Mouse (Mus musculus) adrenal gland, postnatal 4 days (tissue): ENCODE measurements around the gene Tnfrsf25. TPM values are rescaled to one million over a fixed set of nuclear protein-coding genes. Genes with fewer than 3 reads are reported as not detected.
A peak's percentile ranks its signal among the peaks of the same experiment; 100 is the strongest.

Experiments used
- DNase-seq, 2 experiments: peaks; one replicate each; pipeline ENCODE4 v3.0.0; 2021 to 2022; ENCODE audit warnings: low spot score in 2 of 2, mixed read lengths in 2 of 2
- total RNA-seq, 2 experiments: library from RNA; stranded (reverse); gene quantifications; 2 replicates each; pipeline ENCODE4 v1.2.3; 2021

The Tnfrsf25 gene
- total RNA-seq, 2 experiments from 2014 or later, result 1.2 to 1.4 TPM

DNA sequence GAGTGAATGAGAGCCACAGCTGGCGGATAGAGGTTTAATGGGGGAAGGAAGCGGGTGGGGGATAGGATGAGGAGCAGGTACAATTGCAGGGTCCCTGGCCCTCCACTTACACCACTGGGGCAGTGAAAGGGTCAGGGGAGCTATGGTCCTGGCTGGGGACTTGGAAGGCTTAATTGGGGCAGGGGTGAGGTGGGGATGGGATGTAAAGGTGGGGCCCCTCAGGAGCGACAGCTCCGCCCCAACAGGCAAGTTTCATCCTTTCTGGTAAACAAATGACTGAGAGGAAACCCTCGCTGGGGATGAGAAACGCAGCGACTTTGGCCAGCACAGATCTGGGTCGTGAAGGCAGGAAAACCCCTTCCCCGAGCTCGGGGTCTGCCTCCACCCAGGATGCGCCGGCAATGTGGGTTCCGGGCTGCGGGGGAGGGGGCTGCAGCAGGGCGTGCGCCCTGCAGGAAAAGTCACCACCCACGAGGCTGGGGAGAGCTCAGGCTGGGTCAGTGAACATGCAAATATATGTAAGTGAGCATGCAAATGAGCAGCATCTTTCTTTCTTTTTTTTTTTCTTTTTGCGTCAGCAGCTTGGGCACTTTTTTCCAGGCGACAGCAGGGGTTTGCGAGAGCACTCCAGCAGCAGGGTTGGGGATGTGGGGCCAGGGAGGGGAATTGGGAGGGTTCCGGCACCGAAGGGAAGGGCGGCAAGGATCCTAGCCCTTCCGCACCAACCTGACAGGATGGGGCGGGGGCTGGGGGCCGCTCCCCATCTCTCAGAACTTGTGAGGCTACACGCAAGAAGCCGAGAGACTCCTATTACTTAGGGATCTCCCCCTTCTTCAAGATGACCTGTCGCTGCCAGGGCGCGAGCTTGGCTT lies 4.8 kb downstream of the Tnfrsf25 start:
- DNase-seq, result no peak

DNA sequence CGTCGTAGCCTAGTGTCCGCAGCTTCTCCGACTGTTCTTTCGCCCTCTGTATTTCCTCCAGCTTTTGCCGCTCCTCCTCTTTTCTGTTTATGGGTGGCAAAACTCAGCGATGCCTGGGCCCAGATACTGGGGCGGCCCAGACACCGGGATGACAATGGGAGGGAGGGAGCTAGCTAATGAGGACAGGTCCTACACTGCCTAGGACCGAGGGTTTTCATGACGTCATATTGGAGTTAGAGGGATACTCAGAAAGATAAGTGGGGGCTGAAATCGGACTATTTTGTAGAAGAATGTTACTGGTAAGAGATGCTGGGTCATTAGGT lies 5.4 kb downstream of the Tnfrsf25 start:
- DNase-seq, result no peak

DNA sequence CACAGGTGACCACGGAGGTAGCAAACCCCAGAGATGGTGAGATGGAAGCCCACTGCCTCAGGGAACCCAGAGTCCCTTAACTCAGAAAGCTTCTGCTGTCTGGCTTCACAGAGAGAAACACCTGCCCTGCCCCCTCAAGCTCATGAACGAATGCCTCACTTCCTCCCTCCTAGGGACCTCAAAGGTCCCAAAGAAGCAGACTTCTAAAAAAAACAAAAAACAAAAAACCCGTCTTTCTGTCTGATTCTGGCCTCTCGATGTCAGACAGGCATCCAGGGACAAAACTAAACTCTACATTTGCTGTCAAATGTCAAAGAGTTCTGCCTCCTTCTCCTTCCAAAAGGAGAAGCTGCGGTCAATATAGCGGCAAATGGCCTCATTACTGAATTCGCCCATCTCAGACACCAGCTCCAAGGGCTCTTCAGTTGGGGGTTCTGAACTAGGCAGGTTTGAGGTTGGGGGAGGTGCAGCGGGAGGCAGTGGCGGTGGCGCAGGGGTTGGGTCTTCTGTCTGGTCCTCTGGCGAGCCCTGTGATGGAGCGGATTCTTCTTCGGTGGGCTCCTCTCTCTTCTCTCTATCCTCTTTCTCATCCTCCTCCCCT lies 8.7 kb downstream of the Tnfrsf25 start:
- no peak for DNase-seq

DNA sequence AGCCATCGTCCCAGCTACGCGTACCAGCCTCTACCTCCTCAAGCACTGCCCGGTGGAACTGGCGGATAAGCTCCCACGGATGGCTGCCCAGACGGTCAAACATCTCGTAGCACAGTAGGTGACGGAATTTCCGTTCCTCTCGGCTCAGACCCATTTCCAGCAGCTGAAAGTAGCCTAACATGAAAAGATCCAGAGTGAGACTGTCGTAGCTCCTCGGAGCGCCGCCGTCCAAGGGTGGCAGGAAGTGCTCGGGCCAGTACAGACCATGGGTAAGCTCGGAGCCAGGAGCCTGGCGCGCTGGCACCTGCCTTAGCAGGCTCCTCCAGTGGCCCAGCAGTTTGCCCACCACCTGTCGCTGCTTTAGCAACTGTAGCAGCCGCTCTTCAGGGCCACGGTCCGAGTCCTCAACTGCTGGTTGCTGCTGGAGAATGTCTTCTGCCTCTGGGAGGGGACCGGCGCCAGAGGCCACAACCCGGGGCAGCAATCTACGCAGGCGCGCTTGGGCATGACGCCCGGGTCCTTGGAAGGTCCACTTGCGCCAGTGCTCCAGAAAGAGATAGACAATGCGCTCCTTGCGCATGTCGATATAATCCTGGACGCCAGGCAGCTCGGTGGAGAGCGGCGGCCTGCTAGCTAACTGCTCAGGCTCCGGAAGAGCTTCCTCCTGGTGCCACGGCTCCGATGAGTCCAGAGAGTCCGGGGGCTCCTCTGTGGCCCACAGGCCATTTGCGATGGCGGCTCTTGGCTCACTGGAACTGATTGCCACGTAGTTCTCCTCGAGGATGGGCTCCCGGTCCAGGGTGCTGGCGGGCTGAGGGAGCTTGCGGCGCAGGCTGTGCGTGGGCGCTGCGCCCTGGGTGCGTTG lies 9.7 kb downstream of the Tnfrsf25 start:
- DNase-seq, result no peak

DNA sequence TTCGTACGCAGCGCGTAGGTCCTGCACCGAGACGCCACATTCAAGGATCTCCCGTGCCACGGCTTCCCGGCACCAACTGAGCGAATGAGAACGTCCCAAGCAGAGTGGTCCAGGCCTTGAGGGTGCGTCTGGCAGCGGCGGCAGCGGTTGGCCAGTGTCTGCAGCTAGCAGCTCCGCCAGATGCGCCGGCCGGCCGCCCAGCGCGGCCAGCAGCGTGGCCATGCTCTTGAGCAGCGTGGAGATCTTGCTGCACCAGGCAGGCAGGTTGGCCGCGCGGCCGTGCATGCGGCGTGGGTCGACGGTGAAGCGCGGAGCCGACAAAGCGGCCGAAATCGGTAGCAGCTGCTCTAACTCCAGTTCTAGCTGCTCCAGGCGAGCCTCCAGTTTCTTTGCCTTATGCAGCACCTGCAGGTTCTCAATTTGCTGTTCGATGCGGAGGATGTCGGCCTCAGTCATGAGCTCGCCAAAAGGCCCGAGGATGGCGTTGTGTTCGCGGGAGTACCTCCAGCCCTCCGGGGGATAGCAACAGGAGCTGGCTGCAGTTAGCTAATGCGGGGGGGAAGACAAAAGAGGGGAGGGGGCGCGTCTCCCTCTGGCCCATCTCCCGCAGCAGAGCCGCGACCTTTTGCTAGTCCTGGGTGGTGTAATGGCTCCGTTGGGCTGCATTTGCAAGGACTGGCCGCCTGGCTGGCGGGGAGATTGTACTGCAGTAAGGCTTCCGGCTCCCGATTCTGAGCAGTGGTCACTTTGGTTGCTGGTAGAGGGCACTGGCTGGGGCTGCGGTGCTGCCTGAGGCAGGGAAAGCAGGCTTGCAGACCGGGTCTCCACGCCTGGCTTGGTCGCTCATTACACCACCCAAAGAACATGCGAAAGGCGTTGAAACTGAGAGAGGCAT lies 10.5 kb downstream of the Tnfrsf25 start:
- no peak for DNase-seq

DNA sequence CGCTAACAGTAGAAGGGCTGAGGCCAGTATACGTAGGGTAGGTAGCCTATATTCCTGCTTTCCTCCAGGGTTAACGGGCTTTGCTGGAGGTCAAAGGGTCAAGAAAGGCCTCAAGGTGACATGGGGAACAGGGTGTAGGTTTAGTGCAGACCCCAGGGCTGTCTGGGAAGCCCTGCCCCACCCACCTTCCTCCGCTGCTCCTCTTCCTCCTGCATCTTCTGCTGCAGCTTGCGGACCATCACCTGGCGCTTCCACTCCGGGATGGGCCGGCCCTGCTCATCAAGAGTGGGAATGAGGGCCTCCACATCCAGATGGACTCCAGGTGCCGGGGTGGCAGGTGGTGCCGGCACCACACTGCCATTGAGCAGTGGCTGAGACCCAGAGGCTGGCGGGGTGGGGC lies 12.2 kb downstream of the Tnfrsf25 start:
- no peak for DNase-seq

DNA sequence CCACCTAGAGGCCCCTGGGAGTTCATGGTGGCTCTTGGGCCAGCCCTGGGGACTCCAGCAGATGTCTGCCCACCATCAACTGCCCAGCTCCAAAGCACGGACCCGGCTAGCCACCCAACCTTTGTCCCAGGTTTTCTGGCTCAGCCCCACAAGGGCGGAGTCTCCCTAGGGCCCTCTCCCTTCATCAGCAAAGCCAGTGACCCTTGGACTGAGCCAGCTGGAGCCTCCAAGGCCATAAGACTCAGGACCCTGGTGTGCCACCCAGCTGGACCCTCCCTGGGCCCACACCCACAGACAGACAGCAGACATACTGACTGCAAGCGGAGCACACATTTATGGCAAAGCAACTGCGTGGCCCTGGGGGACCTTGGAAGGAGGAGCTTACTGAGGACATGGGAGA lies 13.1 kb downstream of the Tnfrsf25 start:
- no peak for DNase-seq

DNA sequence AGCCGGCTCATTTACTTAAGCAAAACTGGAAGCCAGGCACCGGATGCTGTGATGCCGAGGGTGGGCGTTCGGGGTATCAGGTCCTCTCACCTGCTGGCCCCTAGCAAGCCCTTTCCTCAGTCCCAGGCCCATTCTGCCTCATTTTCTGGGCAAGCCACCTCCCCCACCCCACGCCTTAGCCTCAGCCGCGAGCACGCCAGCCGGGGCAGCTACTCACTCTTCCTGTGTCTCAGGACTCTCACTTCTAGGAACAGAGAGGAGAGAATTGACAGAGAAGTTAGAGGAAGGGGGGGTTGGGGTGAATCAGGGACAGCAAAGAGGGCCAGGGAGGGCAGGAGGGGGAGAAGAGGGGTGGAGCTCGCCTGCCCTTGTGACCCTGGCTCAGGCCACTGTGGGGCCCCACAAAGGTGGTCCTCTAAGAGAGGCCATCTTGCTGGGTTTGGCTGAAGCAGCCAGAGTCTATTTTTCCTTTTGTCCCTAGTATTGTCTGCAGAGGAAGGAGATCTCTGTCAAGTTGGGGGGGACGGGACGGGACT lies 13.7 kb downstream of the Tnfrsf25 start:
- no peak for DNase-seq

DNA sequence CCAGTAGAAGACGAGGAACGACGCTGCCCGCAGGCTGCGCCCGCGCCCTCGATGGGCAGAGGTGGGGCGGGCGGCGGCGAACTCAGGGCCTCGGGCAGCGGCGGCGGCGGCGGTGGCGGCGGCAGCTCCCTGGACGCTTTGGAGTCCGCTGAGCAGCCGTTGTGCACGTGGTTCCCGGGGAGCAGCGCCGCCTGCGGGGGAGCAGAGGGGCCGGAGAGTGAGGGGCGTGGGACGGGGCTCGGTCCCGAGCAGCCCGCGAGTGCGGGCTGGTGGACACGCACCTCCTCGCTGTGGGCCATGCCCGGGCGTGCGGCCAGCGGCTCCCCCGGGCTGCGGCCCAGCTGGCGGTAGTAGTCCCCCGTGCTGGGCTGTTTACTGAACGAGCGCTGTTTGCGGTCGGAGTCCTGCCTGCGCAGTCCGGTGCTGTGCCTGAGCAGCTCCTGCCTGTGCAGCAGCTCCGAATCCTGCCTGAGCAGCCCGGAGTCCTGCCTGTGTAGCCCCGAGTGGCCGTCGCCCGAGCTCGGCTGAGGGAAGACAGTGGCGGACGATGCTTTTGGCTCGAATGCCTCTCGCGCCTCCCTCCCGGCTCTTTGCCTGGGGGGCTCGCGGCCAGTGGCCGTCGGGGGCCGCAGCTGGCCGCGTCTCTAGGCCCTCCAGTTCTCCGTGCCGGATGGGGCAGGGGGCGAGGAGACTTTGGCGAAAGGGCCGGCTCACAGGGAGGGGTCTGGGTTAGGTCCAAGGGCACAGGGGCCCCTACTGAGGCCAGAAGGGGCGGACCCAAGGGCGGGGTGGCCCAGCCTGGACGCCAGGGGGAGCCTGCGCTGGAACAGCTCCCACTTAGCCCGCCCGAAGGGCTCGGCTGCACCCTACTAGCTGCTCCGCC lies 15.3 kb downstream of the Tnfrsf25 start:
- DNase-seq, result no peak

DNA sequence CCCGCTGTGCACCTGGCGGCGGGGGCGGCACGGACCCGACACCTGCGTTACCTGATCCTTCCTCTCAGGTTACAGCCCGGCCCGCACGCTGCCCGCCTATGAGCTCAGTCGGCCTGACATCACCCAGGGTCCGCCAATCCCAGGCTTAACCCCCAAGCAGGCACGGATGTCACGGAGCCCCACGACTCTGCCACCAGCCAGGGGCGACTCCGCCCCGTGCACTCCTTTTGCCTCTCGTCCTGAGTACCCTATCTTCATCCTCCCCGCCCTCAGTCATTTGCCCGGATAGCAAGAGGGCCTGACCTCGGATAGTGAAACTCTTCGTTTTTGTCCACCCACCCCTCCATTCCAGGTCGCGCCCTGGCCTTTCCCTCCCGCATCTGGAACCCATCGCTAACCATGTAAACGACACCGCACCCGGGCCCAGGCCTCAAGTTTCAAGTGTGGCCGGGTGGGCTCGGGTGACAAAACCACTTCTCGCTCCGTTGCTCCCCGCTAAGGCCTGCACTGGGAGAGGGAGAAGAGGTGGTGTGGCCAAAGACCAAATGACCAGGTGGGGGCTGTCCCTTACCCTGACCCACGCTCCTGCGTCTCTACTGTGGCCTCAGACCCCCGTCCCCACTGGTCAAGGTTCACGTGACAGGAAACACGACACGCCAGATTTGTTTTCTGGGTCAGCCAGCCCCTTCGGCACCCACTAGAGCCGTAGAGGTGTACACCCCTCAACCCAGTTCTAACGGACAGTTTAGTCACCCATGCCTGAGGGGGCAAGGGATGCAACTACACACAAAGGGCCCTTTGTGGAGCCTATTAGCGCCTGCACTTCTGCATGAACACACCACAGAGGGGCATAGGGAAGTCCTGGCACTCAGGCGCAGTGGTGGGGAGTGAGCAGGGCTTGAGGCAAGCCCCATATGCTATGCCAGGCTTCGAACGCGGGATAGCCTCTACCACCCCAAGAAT lies 16.4 kb downstream of the Tnfrsf25 start:
- DNase-seq, result no peak

DNA sequence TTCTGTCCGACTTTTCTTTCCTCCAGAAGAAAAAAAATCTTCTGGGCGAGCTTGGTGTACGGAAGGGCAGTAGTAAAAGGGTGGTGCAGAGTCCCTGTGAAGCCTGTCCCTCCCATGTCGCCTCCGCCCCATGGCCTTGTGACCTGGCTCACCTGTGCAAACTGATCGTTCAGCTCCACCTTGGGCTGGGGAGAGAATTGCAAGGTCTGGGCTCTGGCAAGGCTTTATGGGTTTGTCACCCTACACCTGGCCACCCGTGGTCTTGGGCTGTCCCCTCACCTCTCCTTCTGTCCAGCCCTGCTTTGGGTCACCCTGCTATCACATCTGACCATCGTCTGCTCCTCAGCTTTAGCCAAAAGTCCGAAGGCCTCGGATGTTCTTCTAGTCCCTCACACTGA lies 17.0 kb downstream of the Tnfrsf25 start:
- no peak for DNase-seq

DNA sequence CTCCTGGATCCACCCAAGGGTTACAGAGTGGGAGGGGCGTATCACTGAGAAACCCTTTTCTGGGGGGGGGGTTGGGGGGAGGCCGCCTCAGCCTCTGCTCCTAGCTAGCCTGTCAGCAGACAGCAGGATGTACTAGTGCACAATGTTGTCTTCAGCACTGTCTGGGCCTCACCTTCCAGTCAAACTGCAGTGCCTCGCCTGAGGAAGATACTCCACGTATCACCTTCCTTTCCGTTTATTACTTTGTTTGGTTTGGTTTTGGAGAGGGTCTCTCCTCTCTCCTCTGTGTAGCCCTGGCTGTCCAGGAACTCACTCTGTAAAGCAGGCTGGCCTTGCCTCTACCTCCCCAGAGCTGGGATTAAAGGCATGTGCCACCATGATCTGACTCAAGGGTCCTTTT lies 17.5 kb downstream of the Tnfrsf25 start:
- DNase-seq, result no peak

DNA sequence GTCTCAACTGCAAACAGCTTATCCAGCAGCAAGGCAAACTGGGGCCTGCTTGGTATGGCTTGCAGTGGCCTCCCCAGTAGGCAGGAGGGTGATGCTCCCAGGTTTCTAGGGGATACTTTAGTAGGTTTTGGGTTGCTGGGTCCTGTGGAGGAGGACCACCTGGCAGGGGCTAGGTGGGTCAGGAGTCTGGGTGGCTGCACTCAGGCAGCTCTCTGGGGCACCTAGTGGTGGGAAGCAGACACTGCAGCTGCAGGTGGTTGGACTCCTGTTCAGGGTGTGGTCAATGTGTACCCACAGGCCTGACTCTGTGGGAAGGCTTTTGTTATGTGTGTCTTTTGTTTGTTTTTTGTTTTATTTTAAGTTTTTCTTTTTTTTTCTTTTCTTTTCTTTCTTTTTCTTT lies 18.8 kb downstream of the Tnfrsf25 start:
- no peak for DNase-seq

DNA sequence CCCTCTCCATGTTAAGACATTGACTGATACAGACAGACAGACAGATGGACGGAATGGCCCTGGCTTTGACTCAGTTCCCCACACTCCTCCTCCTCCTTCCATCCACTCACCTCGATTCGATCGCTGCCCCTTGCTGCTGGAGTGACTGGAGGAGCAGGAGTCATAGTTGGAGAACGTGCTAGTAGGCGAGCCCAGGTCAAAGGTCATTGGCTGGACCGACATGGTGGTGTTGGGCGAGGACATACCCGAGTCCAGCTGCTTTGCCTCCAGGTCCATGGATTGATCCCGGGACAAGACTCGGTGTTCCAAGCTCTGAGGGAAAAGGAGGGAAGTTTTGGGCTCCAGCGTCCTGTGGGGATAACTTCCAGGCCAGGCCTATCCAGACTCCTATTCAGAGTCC lies 19.6 kb downstream of the Tnfrsf25 start:
- DNase-seq, result no peak

DNA sequence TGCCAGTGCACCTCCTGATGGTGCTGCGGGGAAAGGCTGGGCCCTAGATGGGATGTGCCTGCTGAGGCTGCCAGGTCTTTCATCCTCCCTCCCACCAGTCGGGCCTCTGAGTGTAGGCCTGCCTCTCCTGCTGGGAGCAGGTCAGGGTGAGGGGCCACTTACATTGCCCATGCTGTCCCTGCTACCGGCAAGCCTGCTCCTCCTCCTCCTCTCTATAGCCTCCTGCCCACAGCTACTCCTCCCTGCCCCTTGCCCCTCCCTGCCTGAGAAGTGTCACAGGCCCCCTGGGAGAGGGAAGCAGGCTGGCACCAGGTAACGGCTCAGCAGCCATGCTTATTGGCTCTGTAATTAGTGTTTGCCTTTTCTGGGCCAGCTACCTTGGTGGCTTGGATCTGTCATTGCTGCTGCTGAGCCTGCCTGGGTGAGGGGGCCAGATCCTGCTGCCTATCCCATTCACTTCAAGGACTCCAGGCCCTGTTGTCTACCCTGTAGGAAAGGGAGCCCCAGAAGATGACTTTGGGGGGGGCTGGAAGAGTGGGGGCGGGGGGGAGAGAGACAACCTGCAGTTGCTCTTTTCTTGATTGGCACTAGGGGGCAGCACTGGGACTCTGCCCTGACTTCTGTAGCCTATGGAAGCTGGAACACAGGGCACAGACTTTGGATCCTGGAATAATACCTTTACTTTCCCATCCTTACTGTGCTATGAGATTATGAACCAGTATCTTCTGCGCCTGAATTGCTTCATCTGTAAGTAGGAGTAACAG lies 20.6 kb downstream of the Tnfrsf25 start:
- no peak for DNase-seq

DNA sequence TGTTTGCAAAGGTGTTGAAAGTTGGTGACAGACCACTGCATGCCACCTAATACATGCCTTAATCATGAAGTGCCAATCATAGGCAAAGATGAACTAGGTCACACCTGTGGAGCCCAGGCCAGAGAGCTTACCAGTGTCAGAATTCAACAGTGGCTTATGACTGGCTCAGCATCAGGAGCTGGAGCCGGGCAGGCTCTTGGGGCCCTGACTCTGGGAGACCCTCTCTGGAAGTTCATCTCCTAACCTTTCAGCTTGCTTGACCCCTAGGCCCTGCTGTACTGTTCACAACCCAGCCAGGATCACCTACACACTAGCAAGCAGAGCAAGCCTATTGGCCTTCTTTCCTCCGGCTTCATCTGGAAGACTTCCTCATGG lies 21.1 kb downstream of the Tnfrsf25 start:
- DNase-seq, result no peak

DNA sequence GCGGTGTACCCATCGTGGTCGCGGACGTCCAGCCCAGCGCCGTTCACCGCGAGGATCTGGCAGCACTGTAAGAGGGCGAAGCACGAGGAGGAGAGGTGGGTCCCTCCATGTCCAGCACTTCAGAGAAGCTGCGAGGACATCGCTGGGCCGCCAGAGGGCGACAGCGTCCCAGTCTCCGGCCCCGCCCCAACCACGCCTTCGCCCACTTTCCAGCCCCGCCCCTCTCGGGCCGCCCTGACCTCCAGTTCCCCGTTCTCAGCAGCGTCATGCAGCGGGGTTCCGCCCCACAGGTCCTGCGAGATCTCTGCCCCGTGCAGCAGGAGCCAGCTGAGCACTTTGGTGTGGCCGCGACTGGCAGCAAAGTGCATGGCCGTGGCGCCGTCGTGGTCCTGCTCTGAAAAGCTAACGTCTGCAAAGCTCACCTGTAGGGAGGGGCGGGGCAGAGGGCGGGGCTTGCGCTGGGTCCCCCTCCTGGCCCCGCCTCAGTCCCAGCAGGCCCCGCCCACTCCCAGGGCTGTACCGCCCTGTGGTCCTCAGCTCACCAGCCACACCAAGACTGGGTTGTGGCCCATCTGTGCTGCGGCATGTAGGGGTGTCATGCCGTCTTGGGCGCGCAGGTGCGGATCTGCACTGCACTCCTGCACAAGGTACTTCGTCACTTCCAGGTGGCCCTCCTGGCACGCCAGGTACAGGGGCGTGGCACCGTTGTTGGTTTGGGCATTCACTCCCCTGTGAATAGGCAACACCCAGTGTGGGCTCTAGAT lies 22.9 kb downstream of the Tnfrsf25 start:
- DNase-seq, result peak; percentile 81 to 89
